Mouse (Mus musculus) v-Abl transformed pro-B cells (cell line): ENCODE data around the gene Atf4.

Experiments
- in situ Hi-C, 2 experiments: fragments of 400-800 bp; cut with MboI; formaldehyde crosslinking; loops; one replicate each; pipeline ENCODE4 v1.15.1; 2025; ENCODE audit not compliant: unreplicated experiment in 2 of 2

Atf4 gene

GRCm38 (mm10) chr15:80235535-80235934 lies 19.4 kb upstream of the Atf4 start, which contains the start of gene AC140267.1:
AC140267.1 (plus strand) TSS chr15:80235835.
- in situ Hi-C loops, result no loop called here

- in situ Hi-C loops, result no loop called here
Measured at GRCm38 (mm10) chr15:80248135-80248534, 6.8 kb upstream of the Atf4 start.

GRCm38 (mm10) chr15:80248596-80248995 lies 6.4 kb upstream of the Atf4 start:
- in situ Hi-C loops, result no loop called here

- in situ Hi-C loops, result loop anchor here (25.0 kb wide), 2 partner anchors 688 to 1113 kb away; partner anchors contain the start of genes Adsl (in 1 of the 2) and Slc25a17 (in 1 of the 2)
Measured at GRCm38 (mm10) chr15:80249672-80250071, 5.3 kb upstream of the Atf4 start.

GRCm38 (mm10) chr15:80250586-80250985 lies 4.4 kb upstream of the Atf4 start:
- in situ Hi-C loops, result loop anchor here (25.0 kb wide), 2 partner anchors 687 to 1112 kb away; partner anchors contain the start of genes Adsl (in 1 of the 2) and Slc25a17 (in 1 of the 2)

GRCm38 (mm10) chr15:80253530-80253929 lies 1.5 kb upstream of the Atf4 start:
- in situ Hi-C loops, result loop anchor here (25.0 kb wide), 2 partner anchors 684 to 1109 kb away; partner anchors contain the start of genes Adsl (in 1 of the 2) and Slc25a17 (in 1 of the 2)

GRCm38 (mm10) chr15:80254207-80254606 lies 777 bp upstream of the Atf4 start:
- in situ Hi-C loops, result loop anchor here (25.0 kb wide), 2 partner anchors 683 to 1108 kb away; partner anchors contain the start of genes Adsl (in 1 of the 2) and Slc25a17 (in 1 of the 2)

- in situ Hi-C loops, result loop anchor here (25.0 kb wide), 2 partner anchors 682 to 1107 kb away; partner anchors contain the start of genes Adsl (in 1 of the 2) and Slc25a17 (in 1 of the 2)
Measured at GRCm38 (mm10) chr15:80255646-80256121, 700 bp downstream of the Atf4 start.

- in situ Hi-C loops, result loop anchor here (25.0 kb wide), 2 partner anchors 681 to 1106 kb away; partner anchors contain the start of genes Adsl (in 1 of the 2) and Slc25a17 (in 1 of the 2)
Measured at GRCm38 (mm10) chr15:80256242-80256641, 1.3 kb downstream of the Atf4 start.

- in situ Hi-C loops, result loop anchor here (25.0 kb wide), 2 partner anchors 680 to 1105 kb away; partner anchors contain the start of genes Adsl (in 1 of the 2) and Slc25a17 (in 1 of the 2)
Measured at GRCm38 (mm10) chr15:80256656-80257601, 1.9 kb downstream of the Atf4 start.

GRCm38 (mm10) chr15:80257602-80258239 lies 2.7 kb downstream of the Atf4 start:
- in situ Hi-C loops, result loop anchor here (25.0 kb wide), 2 partner anchors 680 to 1105 kb away; partner anchors contain the start of genes Adsl (in 1 of the 2) and Slc25a17 (in 1 of the 2)

GRCm38 (mm10) chr15:80258240-80259170 lies 3.5 kb downstream of the Atf4 start:
- in situ Hi-C loops, result loop anchor here (25.0 kb wide), 2 partner anchors 679 to 1104 kb away; partner anchors contain the start of genes Adsl (in 1 of the 2) and Slc25a17 (in 1 of the 2)

GRCm38 (mm10) chr15:80259406-80260045 lies 4.5 kb downstream of the Atf4 start:
- in situ Hi-C loops, result loop anchor here (5.0 to 25.0 kb wide), 5 partner anchors 32 to 1103 kb away; partner anchors contain the start of genes Adsl (in 1 of the 2) and Slc25a17 (in 1 of the 2)

- in situ Hi-C loops, result loop anchor here (5.0 to 25.0 kb wide), 5 partner anchors 33 to 1102 kb away; partner anchors contain the start of genes Adsl (in 1 of the 2) and Slc25a17 (in 1 of the 2)
Measured at GRCm38 (mm10) chr15:80260677-80261076, 5.7 kb downstream of the Atf4 start.

- in situ Hi-C loops, result loop anchor here (5.0 to 25.0 kb wide), 5 partner anchors 34 to 1101 kb away; partner anchors contain the start of genes Adsl (in 1 of the 2) and Slc25a17 (in 1 of the 2)
Measured at GRCm38 (mm10) chr15:80261100-80261499, 6.1 kb downstream of the Atf4 start.

GRCm38 (mm10) chr15:80263610-80264575 lies 8.9 kb downstream of the Atf4 start, which contains the start of gene Rps19bp1:
Rps19bp1 (minus strand) TSS chr15:80264315.
- in situ Hi-C loops, result loop anchor here (5.0 to 25.0 kb wide), 5 partner anchors 37 to 1098 kb away; partner anchors contain the start of genes Adsl (in 1 of the 2) and Slc25a17 (in 1 of the 2)

GRCm38 (mm10) chr15:80266281-80266680 lies 11.3 kb downstream of the Atf4 start:
- in situ Hi-C loops, result loop anchor here (5.0 to 25.0 kb wide), 8 partner anchors 366 to 1096 kb away; partner anchors contain the start of genes Adsl (in 1 of the 2) and Slc25a17 (in 1 of the 2)
